Mouse (Mus musculus) spleen, adult 18-20 months (tissue): ENCODE measurements around the gene Spred1.
"Not testable (repeated sequence)": the region's sequence is repeated elsewhere in the genome, so short reads cannot be mapped to it uniquely, and the experiment has no call there.

ENCODE experiments used
- DNase-seq, 2 experiments: peaks; one replicate each; pipeline ENCODE4 v3.0.0; 2022; ENCODE audit warnings: mixed read lengths in 2 of 2

The Spred1 gene

GRCm38 (mm10) chr2:117120246-117121211 is 645 bp upstream of the Spred1 start:
- DNase-seq, result peak; percentile 59 to 72

GRCm38 (mm10) chr2:117121984-117122605 is 921 bp downstream of the Spred1 start:
- DNase-seq, result no peak

GRCm38 (mm10) chr2:117122701-117123337 is 1.6 kb downstream of the Spred1 start:
- peak; percentile 16 to 37 for DNase-seq

- DNase-seq, result no peak
Observed at GRCm38 (mm10) chr2:117123701-117124100, 2.5 kb downstream of the Spred1 start.

GRCm38 (mm10) chr2:117124839-117125238 is 3.7 kb downstream of the Spred1 start:
- DNase-seq, result no peak

GRCm38 (mm10) chr2:117129156-117129555 is 8.0 kb downstream of the Spred1 start:
- no peak for DNase-seq

- not testable (repeated sequence) for DNase-seq
Observed at GRCm38 (mm10) chr2:117131041-117131440, 9.9 kb downstream of the Spred1 start.

GRCm38 (mm10) chr2:117131910-117132309 is 10.7 kb downstream of the Spred1 start:
- no peak for DNase-seq

GRCm38 (mm10) chr2:117133541-117133940 is 12.4 kb downstream of the Spred1 start:
- DNase-seq, result no peak

- DNase-seq, result no peak
Observed at GRCm38 (mm10) chr2:117137751-117138150, 16.6 kb downstream of the Spred1 start.

GRCm38 (mm10) chr2:117138932-117139331 is 17.8 kb downstream of the Spred1 start:
- no peak for DNase-seq

GRCm38 (mm10) chr2:117139977-117140376 is 18.8 kb downstream of the Spred1 start:
- DNase-seq, result no peak

GRCm38 (mm10) chr2:117143106-117143505 is 21.9 kb downstream of the Spred1 start:
- DNase-seq, result no peak

GRCm38 (mm10) chr2:117146026-117146425 is 24.9 kb downstream of the Spred1 start:
- DNase-seq, result no peak

- DNase-seq, result no peak
Observed at GRCm38 (mm10) chr2:117146617-117147016, 25.4 kb downstream of the Spred1 start.

- no peak for DNase-seq
Observed at GRCm38 (mm10) chr2:117152161-117152560, 31.0 kb downstream of the Spred1 start.

- no peak for DNase-seq
Observed at GRCm38 (mm10) chr2:117168379-117168778, 47.2 kb downstream of the Spred1 start.

GRCm38 (mm10) chr2:117169037-117169436 is 47.9 kb downstream of the Spred1 start:
- DNase-seq, result no peak

- DNase-seq, result no peak
Observed at GRCm38 (mm10) chr2:117172981-117173380, 51.8 kb downstream of the Spred1 start.

- DNase-seq, result no peak
Observed at GRCm38 (mm10) chr2:117176066-117176465, 54.9 kb downstream of the Spred1 start.

GRCm38 (mm10) chr2:117176937-117177336 is 55.8 kb downstream of the Spred1 start:
- DNase-seq, result no peak

- peak; percentile 51 to 80 for DNase-seq
Observed at GRCm38 (mm10) chr2:117180250-117180885, 59.2 kb downstream of the Spred1 start.

GRCm38 (mm10) chr2:117185587-117185986 is 64.4 kb downstream of the Spred1 start:
- DNase-seq, result no peak
